Mouse (Mus musculus) bone marrow macrophage, adult 2 months (primary cell): Measurements from ENCODE around the gene Gm12185. TPM values are rescaled to one million over a fixed set of nuclear protein-coding genes. Genes with fewer than 3 reads are reported as not detected.
A peak's percentile ranks its signal among the peaks of the same experiment; 100 is the strongest.

Experiments
- H3K27ac ChIP-seq: 2 replicates; pipeline ENCODE4 v1.5.1; 2012; ENCODE audit warnings: low read depth, low read length; ENCODE audit not compliant: insufficient read depth
- H3K4me1 ChIP-seq: 2 replicates; pipeline ENCODE4 v1.6.1; 2012; ENCODE audit warnings: low read length; ENCODE audit not compliant: control insufficient read depth, insufficient read depth
- H3K4me3 ChIP-seq: 2 replicates; pipeline ENCODE4 v1.5.1; 2012; ENCODE audit warnings: mild to moderate bottlenecking, low read length, moderate library complexity; ENCODE audit not compliant: insufficient read depth
- CTCF ChIP-seq: IDR thresholded peaks from 2 replicates; pipeline ENCODE4 v1.5.1; 2012; ENCODE audit warnings: low read depth, mild to moderate bottlenecking, low read length, moderate library complexity
- POLR2A ChIP-seq: IDR thresholded peaks from 2 replicates; pipeline ENCODE4 v1.6.1; 2012; ENCODE audit warnings: mild to moderate bottlenecking, low read depth, low read length, borderline replicate concordance
- polyA plus RNA-seq: library from polyadenylated mRNA; stranded (reverse); fragments of >200 nt; gene quantifications from 2 replicates; pipeline ENCODE4 v1.2.4, GENCODE M21; 2012; ENCODE audit not compliant: missing spikeins, insufficient read depth, insufficient read length

Gene Gm12185
- polyA plus RNA-seq, 1 experiment: 2.7 TPM

DNA sequence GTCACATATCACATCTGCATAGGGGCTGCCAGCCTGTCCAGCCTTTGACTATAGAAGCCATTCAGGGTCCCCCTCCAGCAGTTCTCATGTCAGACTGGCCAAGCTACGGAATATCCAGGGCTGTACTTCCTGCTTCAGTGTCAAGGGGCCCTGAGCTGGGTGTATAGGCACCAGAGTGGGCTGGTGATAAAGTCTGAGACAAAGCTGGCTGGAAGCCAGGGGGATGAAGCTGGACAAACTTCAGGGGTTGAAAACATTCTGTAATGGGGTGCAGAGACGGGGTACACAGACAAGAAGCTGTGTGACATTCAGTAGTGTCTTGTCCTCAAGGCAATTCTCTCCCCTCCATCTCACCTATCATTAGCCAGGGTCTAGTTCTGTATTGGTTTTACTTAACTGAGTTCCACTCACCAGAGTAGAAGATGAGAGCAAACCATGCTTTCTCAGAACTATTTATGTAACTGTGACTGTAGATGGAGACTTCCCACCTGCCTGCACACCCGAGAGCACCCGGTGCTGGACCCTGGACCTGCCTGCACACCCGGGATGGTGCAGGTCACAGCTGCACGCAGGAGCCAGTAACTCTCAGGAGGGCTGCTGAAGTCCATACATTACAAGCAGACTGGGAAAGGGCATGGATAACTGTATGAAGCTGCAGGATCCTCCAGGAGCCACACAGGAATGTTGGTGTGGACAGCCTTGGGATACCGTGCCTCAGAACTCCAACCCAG, 122.5 kb downstream of the Gm12185 start:
- Histone ChIP-seq H3K4me3 (peak overlapping the region; percentile 59), H3K27ac (0 out of 2 replicates have a peak overlapping the region, but pooled peaks have one; percentile 12), H3K4me1 (peaks cover 14% of the 10 kb centered on the region)
- no peak for TF ChIP-seq CTCF
- TF ChIP-seq POLR2A: no peak

DNA sequence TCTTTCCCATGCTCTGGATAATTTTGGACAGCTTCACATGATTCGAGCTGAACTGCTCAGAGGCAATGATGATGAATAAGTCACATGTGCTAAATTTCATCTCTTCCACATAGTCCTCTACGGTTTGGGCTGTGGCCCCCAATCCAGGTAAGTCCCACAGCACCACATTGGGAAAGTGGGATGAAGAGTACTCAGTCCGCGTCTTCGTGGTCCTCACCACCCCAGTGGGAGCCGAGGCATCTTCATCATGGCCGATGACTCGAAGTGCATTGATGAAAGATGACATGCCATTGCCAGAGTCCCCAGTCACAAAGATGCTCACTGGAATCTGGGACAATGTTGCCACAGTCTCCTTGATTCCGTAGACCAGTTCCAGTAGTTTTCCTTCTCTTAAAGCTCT, 125.5 kb downstream of the Gm12185 start:
- no peak for TF ChIP-seq CTCF
- no peak for TF ChIP-seq POLR2A
- H3K27ac ChIP-seq: no peak overlapping the region
- H3K4me3 ChIP-seq: no peak overlapping the region
- H3K4me1 ChIP-seq: peaks cover 5% of the 10 kb centered on the region; the same call in 1 of the 2 replicates

DNA sequence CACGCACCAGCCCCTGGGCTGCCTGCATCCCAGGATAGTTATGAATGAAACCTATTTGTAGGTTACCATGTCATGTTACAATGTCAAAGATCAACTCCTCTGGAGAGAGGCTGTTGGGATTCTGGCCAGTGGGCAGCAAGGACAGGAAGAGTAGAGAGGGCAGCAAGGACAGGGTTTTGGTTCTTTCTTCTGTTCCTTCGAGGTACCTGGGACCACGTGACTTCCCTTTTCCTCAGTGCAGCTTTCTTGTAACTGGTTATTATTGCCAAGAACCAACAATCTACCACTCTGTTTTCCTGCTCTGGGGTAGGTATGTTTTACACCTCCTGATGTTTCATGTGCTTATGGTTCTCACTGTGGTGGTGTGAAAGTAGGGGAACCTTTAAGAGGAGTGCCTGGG, 128.2 kb downstream of the Gm12185 start:
- no peak overlapping the region for H3K4me3 ChIP-seq
- no peak for TF ChIP-seq CTCF
- TF ChIP-seq POLR2A: no peak
- H3K27ac ChIP-seq: no peak overlapping the region
- H3K4me1 ChIP-seq: no peaks in the 10 kb centered on the region

DNA sequence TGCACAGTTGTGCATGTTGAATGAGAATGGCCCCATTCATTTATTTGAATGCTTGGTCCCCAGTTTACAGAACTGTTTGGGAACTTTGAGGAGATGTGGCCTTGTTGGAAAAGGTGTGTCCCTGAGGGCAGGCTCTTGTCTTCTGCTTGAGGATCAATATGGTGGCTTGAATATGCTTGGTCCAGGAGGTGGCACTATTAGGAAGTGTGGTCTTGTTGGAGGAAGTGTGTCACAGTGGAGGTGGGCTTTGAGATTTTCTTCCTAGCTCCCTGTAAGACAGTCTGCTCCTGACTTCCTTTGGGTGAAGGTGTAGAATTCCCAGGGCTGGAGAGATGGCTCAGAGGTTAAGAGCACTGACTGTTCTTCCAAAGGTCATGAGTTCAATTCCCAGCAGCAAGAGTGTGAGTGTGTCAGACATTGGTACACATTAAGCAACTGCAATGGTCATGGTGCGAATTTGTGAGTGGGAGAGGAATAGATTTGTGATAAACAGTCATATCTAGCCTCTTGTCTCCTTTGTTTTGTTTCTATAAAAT, 129.2 kb downstream of the Gm12185 start:
- Histone ChIP-seq H3K4me3 (no peak overlapping the region), H3K4me1 (no peaks in the 10 kb centered on the region), H3K27ac (no peak overlapping the region)
- TF ChIP-seq POLR2A (no peak), CTCF (no peak)

DNA sequence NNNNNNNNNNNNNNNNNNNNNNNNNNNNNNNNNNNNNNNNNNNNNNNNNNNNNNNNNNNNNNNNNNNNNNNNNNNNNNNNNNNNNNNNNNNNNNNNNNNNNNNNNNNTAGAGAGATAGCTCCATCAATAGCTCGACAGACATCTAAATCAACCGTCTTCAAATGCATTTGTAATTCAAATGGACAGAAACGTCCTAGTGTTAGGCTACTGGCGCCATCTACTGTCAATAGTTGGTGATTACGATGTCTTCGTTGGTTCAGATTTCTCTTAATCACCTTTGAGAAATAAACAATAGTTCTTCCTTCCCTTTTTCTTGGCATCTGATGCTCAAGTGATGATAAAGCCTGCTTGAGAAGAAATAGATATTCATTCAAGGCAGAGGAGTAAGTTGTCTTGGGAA, 133.0 kb downstream of the Gm12185 start:
- Histone ChIP-seq H3K4me1 (peaks cover 3% of the 10 kb centered on the region), H3K4me3 (no peak overlapping the region), H3K27ac (no peak overlapping the region)
- TF ChIP-seq POLR2A (no peak), CTCF (no peak)

Other genes starting within 250 kb of the Gm12185 start
- 1,563 and 1,726 TPM in 2 replicates for gene Rack1, start 191.9 kb downstream of the Gm12185 start, polyA plus RNA-seq
- gene Trim41, start 174.9 kb downstream of the Gm12185 start, polyA plus RNA-seq: 55.5 and 64.4 TPM in 2 replicates
- 1.0 and 1.1 TPM in 2 replicates for gene Trim7, start 166.1 kb downstream of the Gm12185 start, polyA plus RNA-seq
- gene Gm12184, start 165.6 kb downstream of the Gm12185 start, polyA plus RNA-seq: 4.8 and 11.3 TPM in 2 replicates
- 79.4 and 80.7 TPM in 2 replicates for gene Irgm1, start 120.5 kb downstream of the Gm12185 start, polyA plus RNA-seq
- gene Gm5431, start 90.0 kb downstream of the Gm12185 start, polyA plus RNA-seq: 43.3 and 53.0 TPM in 2 replicates
- gene Psme2b, start 46.0 kb downstream of the Gm12185 start, polyA plus RNA-seq: 68.9 and 82.5 TPM in 2 replicates
- gene Olfr56, start 13.3 kb downstream of the Gm12185 start, polyA plus RNA-seq: 1.0 and 1.3 TPM in 2 replicates
- 27.3 and 32.4 TPM in 2 replicates for gene 9930111J21Rik1, start 12.8 kb downstream of the Gm12185 start, polyA plus RNA-seq
- gene Tgtp1, start 1.9 kb upstream of the Gm12185 start, polyA plus RNA-seq: 2.3 and 5.8 TPM in 2 replicates
- gene 9930111J21Rik2, start 59.0 kb upstream of the Gm12185 start, polyA plus RNA-seq: 72.7 and 91.8 TPM in 2 replicates
- 11.8 and 21.4 TPM in 2 replicates for gene Tgtp2, start 72.0 kb upstream of the Gm12185 start, polyA plus RNA-seq
- gene Ifi47, start 84.4 kb upstream of the Gm12185 start, polyA plus RNA-seq: 49.2 and 51.9 TPM in 2 replicates
- gene Olfr1396, start 122.6 kb upstream of the Gm12185 start, polyA plus RNA-seq: not detected in 2 replicates
- gene Olfr1395, start 150.0 kb upstream of the Gm12185 start, polyA plus RNA-seq: not detected in 2 replicates
- gene Olfr1394, start 162.2 kb upstream of the Gm12185 start, polyA plus RNA-seq: not detected in 2 replicates
- gene Btnl9, start 194.9 kb upstream of the Gm12185 start, polyA plus RNA-seq: 0.15 TPM in 1 of 2 replicates, not detected in the other
- gene Zfp62, start 211.1 kb upstream of the Gm12185 start, polyA plus RNA-seq: 28.4 and 30.8 TPM in 2 replicates